Mouse (Mus musculus) forebrain, postnatal 0 days (tissue): Measurements from ENCODE around the gene Methig1. TPM values are rescaled to one million over a fixed set of nuclear protein-coding genes. Genes with fewer than 3 reads are reported as not detected.
"Not testable (repeated sequence)": the region's sequence is repeated elsewhere in the genome, so short reads cannot be mapped to it uniquely, and the experiment has no call there.

Experiments
- ATAC-seq: fragments of 200-750 bp; cut with Nextera tagmentation; 2 replicates; pipeline ENCODE4 v1.8.0; 2017; ENCODE audit warnings: mild to moderate bottlenecking, moderate library complexity
- DNase-seq: peaks from one replicate; pipeline ENCODE4 v3.0.0-alpha.2; 2015
- H3K27ac ChIP-seq: fragments of 300-500 bp; sonication (generic); 2 replicates; pipeline ENCODE4 v1.5.1; 2014; ENCODE audit warnings: low read depth, mild to moderate bottlenecking, antibody characterized with exemption, low read length, moderate library complexity, mixed read lengths
- H3K27me3 ChIP-seq: fragments of 300-500 bp; sonication (generic); 2 replicates; pipeline ENCODE4 v1.6.1; 2014; ENCODE audit warnings: mild to moderate bottlenecking, low read length, mixed read lengths; ENCODE audit not compliant: insufficient read depth
- H3K36me3 ChIP-seq: fragments of 300-500 bp; sonication (generic); 2 replicates; pipeline ENCODE4 v1.6.1; 2014; ENCODE audit warnings: mild to moderate bottlenecking, moderate library complexity; ENCODE audit not compliant: insufficient read depth
- H3K4me1 ChIP-seq: fragments of 300-500 bp; sonication (generic); 2 replicates; pipeline ENCODE4 v1.6.1; 2014; ENCODE audit warnings: antibody characterized with exemption; ENCODE audit not compliant: insufficient read depth
- H3K4me2 ChIP-seq: fragments of 300-500 bp; sonication (generic); 2 replicates; pipeline ENCODE4 v1.6.1; 2014; ENCODE audit warnings: low read depth, mild to moderate bottlenecking, moderate library complexity
- H3K4me3 ChIP-seq: fragments of 300-500 bp; sonication (generic); 2 replicates; pipeline ENCODE4 v1.5.1; 2014; ENCODE audit warnings: low read depth, low read length, mixed read lengths
- H3K9ac ChIP-seq: fragments of 300-500 bp; sonication (generic); 2 replicates; pipeline ENCODE4 v1.6.1; 2014; ENCODE audit warnings: mild to moderate bottlenecking
- H3K9me3 ChIP-seq: fragments of 300-500 bp; sonication (generic); 2 replicates; pipeline ENCODE4 v1.6.1; 2016; ENCODE audit warnings: low read length
- CTCF ChIP-seq: sonication (generic); IDR thresholded peaks from 2 replicates; pipeline ENCODE4 v1.5.1; 2016; ENCODE audit warnings: antibody characterized with exemption, control low read depth, low read depth
- WGBS: fragments of 180-500 bp; shearing (Covaris S2); extraction: QIAGEN DNeasy Blood & Tissue Kit; methylation state at CpG from one replicate; pipeline ENCODE4 v1.1.7; 2014; 5-methylcytosine and 5-hydroxymethylcytosine counted together
- polyA plus RNA-seq: library from polyadenylated mRNA; unstranded; fragments of >200 nt; fragmentation: Nextera tagmentation; extraction: Ambion mirVana; gene quantifications from 2 replicates; pipeline ENCODE4 v1.2.1, GENCODE M21; 2015
- total RNA-seq: library from RNA; depleted of rRNA; stranded (reverse); fragments of >200 nt; gene quantifications from 2 replicates; pipeline ENCODE4 v1.2.3, GENCODE M21; 2014

Methig1 gene
- total and polyA plus RNA-seq, 2 experiments from 2014 or later = not detected

DNA sequence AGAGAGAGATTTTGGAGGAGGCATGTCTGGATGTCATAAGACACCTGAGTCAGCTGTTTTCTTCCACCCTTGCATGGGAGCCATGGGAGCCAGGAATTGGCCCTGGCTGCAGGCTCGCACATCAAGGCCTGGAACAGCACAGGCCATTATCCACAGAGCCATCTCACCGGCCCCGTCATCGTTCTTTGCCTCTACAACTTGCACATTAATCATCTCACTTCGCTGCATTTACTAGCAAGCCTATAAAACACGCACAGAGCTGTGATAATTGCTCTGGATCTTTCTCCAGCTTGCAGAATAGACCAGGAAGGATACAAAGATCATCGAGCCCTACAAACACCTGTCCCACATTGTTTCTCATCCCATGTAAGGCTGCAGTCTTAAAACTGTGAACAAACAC is 22.2 kb upstream of the Methig1 start:
- TF ChIP-seq CTCF = no peak

GRCm38 (mm10) chr15:100332077-100332961 is 20.6 kb upstream of the Methig1 start:
- TF ChIP-seq CTCF = 0 out of 2 replicates have a peak, but pooled peaks have one; percentile 16
- not testable (repeated sequence) for H3K27me3 ChIP-seq, H3K27ac ChIP-seq, H3K36me3 ChIP-seq, H3K4me1 ChIP-seq, DNase-seq, H3K4me2 ChIP-seq, H3K9me3 ChIP-seq, H3K4me3 ChIP-seq, H3K9ac ChIP-seq
- peak; percentile 56; the same call in 1 of the 2 replicates for ATAC-seq
- WGBS = 37% methylated on average over 2 of the region's 10 CpGs

More for the DNA sequence above, 22.2 kb upstream of the Methig1 start:
- Histone ChIP-seq H3K4me2 (no peak overlapping the region), H3K27ac (no peak overlapping the region), H3K9ac (no peak overlapping the region), H3K4me1 (no peaks in the 10 kb centered on the region), H3K9me3 (no peaks in the 10 kb centered on the region), H3K27me3 (no peaks in the 10 kb centered on the region), H3K4me3 (no peak overlapping the region), H3K36me3 (no peaks in the 10 kb centered on the region)
- WGBS = 66% methylated on average over 7 of the region's 7 CpGs
- DNase-seq (no peak), ATAC-seq (no peak)

DNA sequence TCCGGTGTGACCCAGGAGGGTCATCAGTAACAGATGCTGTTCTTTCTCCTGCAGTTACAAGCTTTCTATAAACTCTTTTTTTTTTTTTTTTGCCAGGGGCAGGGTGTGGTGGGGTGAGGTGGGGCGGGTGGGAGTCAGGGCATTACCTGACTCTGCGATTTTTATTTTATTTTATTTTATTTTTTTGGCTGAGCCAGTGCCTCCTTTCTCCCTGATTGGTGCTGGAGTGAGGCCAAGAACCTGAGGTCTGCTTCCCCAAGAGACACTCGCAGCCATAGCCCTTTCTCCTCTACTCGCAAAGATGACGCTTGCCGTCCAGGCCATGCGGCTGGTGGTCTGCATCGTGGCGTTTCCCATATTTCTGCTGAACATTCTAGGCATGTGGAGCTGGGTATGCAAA is 18.3 kb upstream of the Methig1 start, which contains the start of gene Mettl7a3:
Gene Mettl7a3, plus strand, starts transcription at position 301 of the 400 bp plus-strand sequence.
- DNase-seq = no peak
- TF ChIP-seq CTCF = no peak
- WGBS = 78% methylated on average over 10 of the region's 10 CpGs

DNA sequence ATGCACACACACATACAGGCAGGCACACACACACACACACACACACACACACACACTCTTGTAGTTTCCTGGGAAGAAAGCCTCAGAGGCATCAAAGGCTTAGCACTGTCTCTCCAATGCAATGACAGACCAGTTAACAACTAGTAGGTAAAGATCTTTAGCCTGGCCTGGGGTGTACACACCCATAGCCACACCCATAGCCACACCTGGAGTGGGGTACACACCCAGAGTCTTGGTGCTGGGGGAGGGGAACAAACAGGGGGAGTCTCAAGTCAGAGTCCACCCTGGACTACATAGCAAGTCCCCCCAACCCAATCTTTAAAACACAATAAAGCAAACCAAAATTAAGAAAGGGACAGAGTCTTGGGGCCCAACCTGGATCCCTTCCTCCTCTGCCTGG is 15.6 kb upstream of the Methig1 start:
- not testable (repeated sequence) for H3K36me3 ChIP-seq, DNase-seq

More for the DNA sequence above, 18.3 kb upstream of the Methig1 start, which contains the start of gene Mettl7a3:
- H3K36me3 ChIP-seq = no peaks in the 10 kb centered on the region
- H3K9ac ChIP-seq = no peak within 1 kb of the TSS
- ATAC-seq = no peak
- H3K27ac ChIP-seq = no peak within 1 kb of the TSS
- H3K4me3 ChIP-seq = no peak within 1 kb of the TSS
- no peaks in the 10 kb centered on the region for H3K9me3 ChIP-seq
- no peak within 1 kb of the TSS for H3K4me2 ChIP-seq
- no peaks in the 10 kb centered on the region for H3K4me1 ChIP-seq
- no peaks in the 10 kb centered on the region for H3K27me3 ChIP-seq

GRCm38 (mm10) chr15:100337847-100338246 is 15.1 kb upstream of the Methig1 start:
- not testable (repeated sequence) for DNase-seq, ATAC-seq
- WGBS = 47% methylated on average over 9 of the region's 10 CpGs

More for the DNA sequence above, 15.6 kb upstream of the Methig1 start:
- H3K27ac ChIP-seq, H3K9ac ChIP-seq, H3K4me2 ChIP-seq, H3K4me1 ChIP-seq, H3K4me3 ChIP-seq, ATAC-seq, H3K27me3 ChIP-seq, H3K9me3 ChIP-seq: not testable (repeated sequence)

DNA sequence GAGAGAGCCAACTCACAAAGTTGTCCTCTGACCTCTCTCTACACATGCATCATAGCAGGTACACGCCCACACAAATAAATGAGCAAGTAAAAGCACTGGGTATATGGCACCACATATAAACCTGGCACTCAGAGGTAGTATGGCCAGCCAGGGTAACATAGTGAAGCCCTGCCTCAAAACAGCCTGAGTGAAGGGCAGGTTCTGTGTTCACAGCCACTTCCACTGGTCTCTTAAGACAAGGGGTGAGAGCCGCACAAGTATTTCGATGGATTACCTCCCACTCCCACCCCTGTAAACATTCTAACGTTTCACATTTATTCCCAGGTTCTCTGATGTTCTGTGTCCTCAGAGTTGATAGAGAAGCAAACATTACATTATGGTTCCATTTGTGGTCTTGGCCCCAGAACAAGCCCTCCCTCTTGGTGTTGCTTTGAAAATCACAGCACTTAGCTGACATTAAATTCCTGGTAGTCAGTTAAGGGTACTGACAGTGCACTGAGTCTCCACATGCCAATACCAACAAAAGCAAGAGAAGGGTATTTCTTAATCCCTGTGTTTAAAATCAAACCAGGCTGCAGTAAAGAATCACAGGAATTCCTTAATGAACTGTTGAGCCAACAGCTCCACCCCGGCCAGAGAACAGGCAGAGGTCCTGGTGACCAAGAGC is 11.5 kb upstream of the Methig1 start:
- H3K9ac ChIP-seq, ATAC-seq, H3K4me2 ChIP-seq, H3K27ac ChIP-seq, H3K4me3 ChIP-seq, DNase-seq, H3K36me3 ChIP-seq, H3K27me3 ChIP-seq, H3K9me3 ChIP-seq, H3K4me1 ChIP-seq: not testable (repeated sequence)
- WGBS = 77% methylated on average over 4 of the region's 5 CpGs

More at GRCm38 (mm10) chr15:100337847-100338246, 15.1 kb upstream of the Methig1 start:
- peak; percentile 42; the same call in 1 of the 2 replicates for TF ChIP-seq CTCF
- not testable (repeated sequence) for H3K36me3 ChIP-seq, H3K9ac ChIP-seq, H3K4me2 ChIP-seq, H3K27me3 ChIP-seq, H3K27ac ChIP-seq, H3K4me3 ChIP-seq, H3K9me3 ChIP-seq, H3K4me1 ChIP-seq

DNA sequence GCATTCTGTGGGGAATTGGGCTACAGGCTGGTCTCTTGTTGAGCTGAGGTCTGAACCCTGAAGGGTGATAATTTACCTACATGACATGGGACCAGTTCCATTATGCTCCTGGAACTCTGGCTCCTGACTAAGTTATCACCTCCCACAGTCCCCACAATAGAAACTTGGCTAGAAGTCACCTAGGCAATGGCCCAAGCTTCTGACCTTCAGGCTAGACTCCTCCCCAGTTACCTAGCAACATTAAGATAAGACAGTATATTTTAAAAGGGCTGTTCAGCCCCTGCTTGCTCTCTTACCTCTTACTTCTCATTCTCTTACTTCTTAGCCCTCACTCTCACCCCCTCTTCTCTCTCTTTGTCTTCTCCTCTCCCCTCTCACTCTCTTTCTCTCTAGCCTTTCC is 7.5 kb upstream of the Methig1 start:
- Histone ChIP-seq H3K36me3 (no peaks in the 10 kb centered on the region), H3K27me3 (no peaks in the 10 kb centered on the region), H3K4me2 (no peak overlapping the region), H3K4me3 (no peak overlapping the region), H3K27ac (no peak overlapping the region), H3K4me1 (no peaks in the 10 kb centered on the region), H3K9me3 (no peaks in the 10 kb centered on the region), H3K9ac (no peak overlapping the region)
- DNase-seq (no peak), ATAC-seq (no peak)
- no peak for TF ChIP-seq CTCF
